Mouse (Mus musculus): ENCODE data around the gene Otop2. TPM values are rescaled to one million over a fixed set of nuclear protein-coding genes. Genes with fewer than 3 reads are reported as not detected.

The Otop2 gene
- polyA plus RNA-seq, 2 experiments = not detected

- H3K4me1 ChIP-seq (replicated peaks; ENCODE audit: control insufficient read depth in 2 of 2, insufficient read depth in 2 of 2, low read length in 1 of 2) = no peaks in the 10 kb centered on the region
- no peak overlapping the region for H3K4me3 ChIP-seq (ENCODE audit: insufficient read depth in 1 of 2, low read depth in 2 of 2, low read length in 2 of 2)
- H3K9me3 ChIP-seq (ENCODE audit: control insufficient read depth, low read length) = no peaks in the 10 kb centered on the region
- H3K4me2 ChIP-seq (ENCODE audit: low read depth) = no peak overlapping the region
- no peaks in the 10 kb centered on the region for H3K36me3 ChIP-seq (replicated peaks; ENCODE audit: control insufficient read depth, insufficient read depth, low read depth)
- WGBS (ENCODE audit: insufficient replicate concordance) = 68% methylated on average over 5 of the region's 5 CpGs
- no peaks in the 10 kb centered on the region for H3K27me3 ChIP-seq (ENCODE audit: control insufficient read depth, insufficient read depth, low read length)
- DNase-seq (ENCODE audit: low read depth in 3 of 3, low spot score in 3 of 3) = no peak
- no peak overlapping the region for H3K27ac ChIP-seq
- TF ChIP-seq CTCF (IDR thresholded peaks at IDR 0.05; ENCODE audit: low read depth) = no peak
- no peak for TF ChIP-seq EP300 (IDR thresholded peaks at IDR 0.05; ENCODE audit: low read depth)
- ATAC-seq (ENCODE audit: insufficient read depth) = no peak
- H3K9ac ChIP-seq (replicated peaks) = no peak overlapping the region
Observed at GRCm38 (mm10) chr11:115353375-115353774, 46.4 kb downstream of the Otop2 start.

GRCm38 (mm10) chr11:115354183-115354582 lies 47.2 kb downstream of the Otop2 start:
- H3K9me3 ChIP-seq (ENCODE audit: control insufficient read depth, low read length) = no peaks in the 10 kb centered on the region

GRCm38 (mm10) chr11:115358468-115358867 lies 51.5 kb downstream of the Otop2 start:
- no peak for ATAC-seq (ENCODE audit: insufficient read depth)
- 13% methylated on average over 5 of the region's 5 CpGs for WGBS (ENCODE audit: insufficient replicate concordance)
- no peak for TF ChIP-seq EP300 (IDR thresholded peaks at IDR 0.05; ENCODE audit: low read depth)
- peak; percentile 58 for TF ChIP-seq CTCF (IDR thresholded peaks at IDR 0.05; ENCODE audit: low read depth)

More at GRCm38 (mm10) chr11:115354183-115354582, 47.2 kb downstream of the Otop2 start:
- Histone ChIP-seq H3K9ac (replicated peaks) (no peak overlapping the region), H3K4me2 (ENCODE audit: low read depth) (no peak overlapping the region), H3K36me3 (replicated peaks; ENCODE audit: control insufficient read depth, insufficient read depth, low read depth) (no peaks in the 10 kb centered on the region), H3K4me1 (replicated peaks; ENCODE audit: control insufficient read depth in 2 of 2, insufficient read depth in 2 of 2, low read length in 1 of 2) (no peaks in the 10 kb centered on the region), H3K27me3 (ENCODE audit: control insufficient read depth, insufficient read depth, low read length) (no peaks in the 10 kb centered on the region), H3K27ac (no peak overlapping the region), H3K4me3 (ENCODE audit: insufficient read depth in 1 of 2, low read depth in 2 of 2, low read length in 2 of 2) (no peak overlapping the region)
- DNase-seq (ENCODE audit: low read depth in 3 of 3, low spot score in 3 of 3) (peak; percentile 38 to 45 (median 42)), ATAC-seq (ENCODE audit: insufficient read depth) (no peak)
- TF ChIP-seq CTCF (IDR thresholded peaks at IDR 0.05; ENCODE audit: low read depth) = peak; percentile 98
- no peak for TF ChIP-seq EP300 (IDR thresholded peaks at IDR 0.05; ENCODE audit: low read depth)
- 7% methylated on average over 8 of the region's 8 CpGs for WGBS (ENCODE audit: insufficient replicate concordance)

GRCm38 (mm10) chr11:115359293-115359692 lies 52.3 kb downstream of the Otop2 start:
- 44% methylated on average over 3 of the region's 3 CpGs for WGBS (ENCODE audit: insufficient replicate concordance)
- Histone ChIP-seq H3K27me3 (ENCODE audit: control insufficient read depth, insufficient read depth, low read length) (no peaks in the 10 kb centered on the region), H3K27ac (no peak overlapping the region), H3K9ac (replicated peaks) (no peak overlapping the region), H3K4me2 (ENCODE audit: low read depth) (no peak overlapping the region), H3K9me3 (ENCODE audit: control insufficient read depth, low read length) (no peaks in the 10 kb centered on the region), H3K36me3 (replicated peaks; ENCODE audit: control insufficient read depth, insufficient read depth, low read depth) (no peaks in the 10 kb centered on the region), H3K4me3 (ENCODE audit: insufficient read depth in 1 of 2, low read depth in 2 of 2, low read length in 2 of 2) (no peak overlapping the region), H3K4me1 (replicated peaks; ENCODE audit: control insufficient read depth in 2 of 2, insufficient read depth in 2 of 2, low read length in 1 of 2) (no peaks in the 10 kb centered on the region)
- ATAC-seq (ENCODE audit: insufficient read depth) (no peak), DNase-seq (ENCODE audit: low read depth in 3 of 3, low spot score in 3 of 3) (no peak)
- TF ChIP-seq EP300 (IDR thresholded peaks at IDR 0.05; ENCODE audit: low read depth) = no peak
- TF ChIP-seq CTCF (IDR thresholded peaks at IDR 0.05; ENCODE audit: low read depth) = no peak

More at GRCm38 (mm10) chr11:115358468-115358867, 51.5 kb downstream of the Otop2 start:
- no peaks in the 10 kb centered on the region for H3K4me1 ChIP-seq (replicated peaks; ENCODE audit: control insufficient read depth in 2 of 2, insufficient read depth in 2 of 2, low read length in 1 of 2)
- no peak overlapping the region for H3K4me3 ChIP-seq (ENCODE audit: insufficient read depth in 1 of 2, low read depth in 2 of 2, low read length in 2 of 2)
- no peak overlapping the region for H3K4me2 ChIP-seq (ENCODE audit: low read depth)
- no peaks in the 10 kb centered on the region for H3K27me3 ChIP-seq (ENCODE audit: control insufficient read depth, insufficient read depth, low read length)
- H3K27ac ChIP-seq = no peak overlapping the region
- H3K9me3 ChIP-seq (ENCODE audit: control insufficient read depth, low read length) = no peaks in the 10 kb centered on the region
- peak; percentile 22 to 39 (median 23) for DNase-seq (ENCODE audit: low read depth in 3 of 3, low spot score in 3 of 3)
- no peak overlapping the region for H3K9ac ChIP-seq (replicated peaks)
- no peaks in the 10 kb centered on the region for H3K36me3 ChIP-seq (replicated peaks; ENCODE audit: control insufficient read depth, insufficient read depth, low read depth)

DNA sequence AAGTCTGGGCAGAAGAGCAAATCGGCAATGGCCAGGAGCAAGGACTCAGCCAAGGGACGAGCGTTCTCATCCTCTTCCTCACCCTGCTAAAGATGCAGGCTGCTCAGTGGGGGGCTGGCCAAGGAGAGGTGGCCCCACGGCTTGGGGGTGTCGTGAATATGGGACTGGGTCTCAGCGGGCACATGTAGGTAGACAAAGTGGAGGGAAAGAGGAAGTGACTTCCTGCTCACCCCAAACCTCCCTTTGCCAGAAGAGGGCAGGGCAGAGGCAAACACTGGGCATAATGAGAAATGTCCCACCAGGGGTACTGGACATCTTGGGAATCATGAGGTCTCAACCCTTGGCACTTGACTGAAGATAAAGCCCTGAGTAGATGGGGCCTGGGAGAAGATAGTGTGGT lies 52.8 kb downstream of the Otop2 start:
- TF ChIP-seq CTCF (IDR thresholded peaks at IDR 0.05; ENCODE audit: low read depth) = peak; percentile 28; the same call in 1 of the 2 replicates
- no peak for TF ChIP-seq EP300 (IDR thresholded peaks at IDR 0.05; ENCODE audit: low read depth)
- H3K4me3 ChIP-seq (ENCODE audit: insufficient read depth in 1 of 2, low read depth in 2 of 2, low read length in 2 of 2) = no peak overlapping the region
- no peaks in the 10 kb centered on the region for H3K4me1 ChIP-seq (replicated peaks; ENCODE audit: control insufficient read depth in 2 of 2, insufficient read depth in 2 of 2, low read length in 1 of 2)
- no peak for DNase-seq (ENCODE audit: low read depth in 3 of 3, low spot score in 3 of 3)
- WGBS (ENCODE audit: insufficient replicate concordance) = 48% methylated on average over 6 of the region's 6 CpGs
- no peaks in the 10 kb centered on the region for H3K27me3 ChIP-seq (ENCODE audit: control insufficient read depth, insufficient read depth, low read length)
- H3K36me3 ChIP-seq (replicated peaks; ENCODE audit: control insufficient read depth, insufficient read depth, low read depth) = no peaks in the 10 kb centered on the region
- H3K9ac ChIP-seq (replicated peaks) = no peak overlapping the region
- H3K27ac ChIP-seq = no peak overlapping the region
- H3K9me3 ChIP-seq (ENCODE audit: control insufficient read depth, low read length) = no peaks in the 10 kb centered on the region
- no peak overlapping the region for H3K4me2 ChIP-seq (ENCODE audit: low read depth)
- ATAC-seq (ENCODE audit: insufficient read depth) = no peak
